Mouse (Mus musculus): ENCODE results near the gene Ush2a.

DNA sequence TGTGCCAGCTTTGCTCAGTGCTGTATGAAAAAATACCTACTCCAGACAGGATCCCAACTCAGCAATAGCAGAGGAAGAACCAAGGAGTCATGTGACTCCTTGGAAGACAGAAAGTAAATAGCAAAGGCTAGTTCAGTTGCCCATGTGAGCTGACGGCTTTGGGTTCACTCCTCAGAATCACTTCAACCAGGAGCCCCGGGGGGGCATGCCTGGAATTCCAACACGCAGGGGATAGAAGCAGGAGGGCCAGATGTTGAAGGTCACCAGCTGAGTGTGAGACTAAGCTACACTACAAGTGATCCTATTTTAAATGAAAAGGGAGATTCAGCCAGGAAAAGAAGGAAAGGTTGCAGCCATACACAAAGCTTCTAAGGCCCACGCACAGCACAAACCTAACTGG, 319.3 kb downstream of the Ush2a start:
- no peak for TF ChIP-seq CTCF (IDR thresholded peaks at IDR 0.05; ENCODE audit: insufficient read depth, low read depth, low read length)
- TF ChIP-seq POLR2A (IDR thresholded peaks at IDR 0.05; ENCODE audit: insufficient read depth, low read depth, low read length), result no peak

Measured in olfactory bulb, adult 2 months (tissue).